Mouse (Mus musculus): ENCODE measurements at regions not wholly inside any gene's neighbourhood (a gene's known extent, or its start where the extent isn't known, plus 50 kb on each side); places are given as distances from the start of the nearest gene placed in this dataset.

- Histone ChIP-seq H3K4me2 (replicated peaks; ENCODE audit: low read depth, low read length) (no peak overlapping the region), H3K27me3 (ENCODE audit: insufficient read depth, low read length) (no peaks in the 10 kb centered on the region), H3K4me1 (ENCODE audit: insufficient read depth, low read length) (peaks cover 21% of the 10 kb centered on the region; the same call in 1 of the 2 replicates), H3K4me3 (ENCODE audit: low read length) (no peak overlapping the region), H3K9ac (replicated peaks; ENCODE audit: low read length) (no peak overlapping the region), H3K36me3 (ENCODE audit: insufficient read depth, low read length) (no peaks in the 10 kb centered on the region), H3K27ac (ENCODE audit: low read length) (no peak overlapping the region), H3K9me3 (ENCODE audit: low read length) (no peaks in the 10 kb centered on the region)
- WGBS = 44% methylated on average over 12 of the region's 12 CpGs
- no peak for ATAC-seq (ENCODE audit: low FRiP score, low TSS enrichment)
Measured at GRCm38 (mm10) chr7:130008591-130009418, 417.1 kb downstream of the Wdr11 start.

- H3K4me1 ChIP-seq (ENCODE audit: insufficient read depth, low read length) = peaks cover 24% of the 10 kb centered on the region; the same call in 1 of the 2 replicates
- no peaks in the 10 kb centered on the region for H3K36me3 ChIP-seq (ENCODE audit: insufficient read depth, low read length)
- H3K4me2 ChIP-seq (replicated peaks; ENCODE audit: low read depth, low read length) = no peak overlapping the region
- no peak overlapping the region for H3K9ac ChIP-seq (replicated peaks; ENCODE audit: low read length)
- H3K4me3 ChIP-seq (ENCODE audit: low read length) = no peak overlapping the region
- ATAC-seq (ENCODE audit: low FRiP score, low TSS enrichment) = no peak
- no peaks in the 10 kb centered on the region for H3K27me3 ChIP-seq (ENCODE audit: insufficient read depth, low read length)
- no peak overlapping the region for H3K27ac ChIP-seq (ENCODE audit: low read length)
- H3K9me3 ChIP-seq (ENCODE audit: low read length) = no peaks in the 10 kb centered on the region
- 64% methylated on average over 8 of the region's 8 CpGs for WGBS
Measured at GRCm38 (mm10) chr7:130012067-130012466, 420.4 kb downstream of the Wdr11 start.

GRCm38 (mm10) chr7:130013109-130013508, 421.4 kb downstream of the Wdr11 start:
- 87% methylated on average over 6 of the region's 6 CpGs for WGBS
- no peak for ATAC-seq (ENCODE audit: low FRiP score, low TSS enrichment)
- Histone ChIP-seq H3K9me3 (ENCODE audit: low read length) (no peaks in the 10 kb centered on the region), H3K4me3 (ENCODE audit: low read length) (no peak overlapping the region), H3K9ac (replicated peaks; ENCODE audit: low read length) (no peak overlapping the region), H3K4me2 (replicated peaks; ENCODE audit: low read depth, low read length) (no peak overlapping the region), H3K27ac (ENCODE audit: low read length) (no peak overlapping the region), H3K27me3 (ENCODE audit: insufficient read depth, low read length) (no peaks in the 10 kb centered on the region), H3K4me1 (ENCODE audit: insufficient read depth, low read length) (peaks cover 24% of the 10 kb centered on the region; the same call in 1 of the 2 replicates), H3K36me3 (ENCODE audit: insufficient read depth, low read length) (no peaks in the 10 kb centered on the region)

GRCm38 (mm10) chr7:130014609-130015008, 422.9 kb downstream of the Wdr11 start:
- WGBS = 64% methylated on average over 10 of the region's 10 CpGs
- H3K27me3 ChIP-seq (ENCODE audit: insufficient read depth, low read length) = no peaks in the 10 kb centered on the region
- no peaks in the 10 kb centered on the region for H3K9me3 ChIP-seq (ENCODE audit: low read length)
- no peak overlapping the region for H3K27ac ChIP-seq (ENCODE audit: low read length)
- peaks cover 31% of the 10 kb centered on the region; the same call in 1 of the 2 replicates for H3K4me1 ChIP-seq (ENCODE audit: insufficient read depth, low read length)
- no peaks in the 10 kb centered on the region for H3K36me3 ChIP-seq (ENCODE audit: insufficient read depth, low read length)
- no peak overlapping the region for H3K4me3 ChIP-seq (ENCODE audit: low read length)
- ATAC-seq (ENCODE audit: low FRiP score, low TSS enrichment) = no peak
- H3K9ac ChIP-seq (replicated peaks; ENCODE audit: low read length) = no peak overlapping the region
- H3K4me2 ChIP-seq (replicated peaks; ENCODE audit: low read depth, low read length) = no peak overlapping the region

- Histone ChIP-seq H3K9ac (replicated peaks; ENCODE audit: low read length) (no peak overlapping the region), H3K9me3 (ENCODE audit: low read length) (no peaks in the 10 kb centered on the region), H3K36me3 (ENCODE audit: insufficient read depth, low read length) (no peaks in the 10 kb centered on the region), H3K27me3 (ENCODE audit: insufficient read depth, low read length) (no peaks in the 10 kb centered on the region), H3K4me1 (ENCODE audit: insufficient read depth, low read length) (peaks cover 31% of the 10 kb centered on the region; the same call in 1 of the 2 replicates), H3K27ac (ENCODE audit: low read length) (peak overlapping the region; percentile 19; the same call in 1 of the 2 replicates), H3K4me2 (replicated peaks; ENCODE audit: low read depth, low read length) (no peak overlapping the region), H3K4me3 (ENCODE audit: low read length) (no peak overlapping the region)
- no peak for ATAC-seq (ENCODE audit: low FRiP score, low TSS enrichment)
- WGBS = 36% methylated on average over 5 of the region's 5 CpGs
Measured at GRCm38 (mm10) chr7:130015375-130016014, 423.8 kb downstream of the Wdr11 start.

GRCm38 (mm10) chr7:130016015-130016874, 424.6 kb downstream of the Wdr11 start:
- Histone ChIP-seq H3K27me3 (ENCODE audit: insufficient read depth, low read length) (no peaks in the 10 kb centered on the region), H3K27ac (ENCODE audit: low read length) (peak overlapping the region; percentile 19; the same call in 1 of the 2 replicates), H3K9me3 (ENCODE audit: low read length) (no peaks in the 10 kb centered on the region), H3K36me3 (ENCODE audit: insufficient read depth, low read length) (no peaks in the 10 kb centered on the region), H3K4me1 (ENCODE audit: insufficient read depth, low read length) (peaks cover 29% of the 10 kb centered on the region; the same call in 1 of the 2 replicates), H3K4me2 (replicated peaks; ENCODE audit: low read depth, low read length) (no peak overlapping the region), H3K9ac (replicated peaks; ENCODE audit: low read length) (no peak overlapping the region), H3K4me3 (ENCODE audit: low read length) (no peak overlapping the region)
- 0 out of 2 replicates have a peak, but pooled peaks have one; percentile 42 for ATAC-seq (ENCODE audit: low FRiP score, low TSS enrichment)
- 57% methylated on average over 17 of the region's 17 CpGs for WGBS

- Histone ChIP-seq H3K9me3 (ENCODE audit: low read length) (no peaks in the 10 kb centered on the region), H3K27me3 (ENCODE audit: insufficient read depth, low read length) (no peaks in the 10 kb centered on the region), H3K27ac (ENCODE audit: low read length) (no peak overlapping the region), H3K4me2 (replicated peaks; ENCODE audit: low read depth, low read length) (no peak overlapping the region), H3K36me3 (ENCODE audit: insufficient read depth, low read length) (no peaks in the 10 kb centered on the region), H3K4me3 (ENCODE audit: low read length) (no peak overlapping the region), H3K9ac (replicated peaks; ENCODE audit: low read length) (no peak overlapping the region), H3K4me1 (ENCODE audit: insufficient read depth, low read length) (peaks cover 22% of the 10 kb centered on the region; the same call in 1 of the 2 replicates)
- no peak for ATAC-seq (ENCODE audit: low FRiP score, low TSS enrichment)
- WGBS = 17% methylated on average over 4 of the region's 4 CpGs
Measured at GRCm38 (mm10) chr7:130018891-130019290, 427.2 kb downstream of the Wdr11 start.

- Histone ChIP-seq H3K27me3 (ENCODE audit: insufficient read depth, low read length) (no peaks in the 10 kb centered on the region), H3K27ac (ENCODE audit: low read length) (no peak overlapping the region)
Measured at GRCm38 (mm10) chr7:130028945-130029344, 437.3 kb downstream of the Wdr11 start.

GRCm38 (mm10) chr7:130030711-130031110, 439.0 kb downstream of the Wdr11 start:
- no peak for ATAC-seq (ENCODE audit: low FRiP score, low TSS enrichment)
- H3K27ac ChIP-seq (ENCODE audit: low read length) = no peak overlapping the region
- H3K36me3 ChIP-seq (ENCODE audit: insufficient read depth, low read length) = no peaks in the 10 kb centered on the region
- H3K9ac ChIP-seq (replicated peaks; ENCODE audit: low read length) = no peak overlapping the region
- H3K4me2 ChIP-seq (replicated peaks; ENCODE audit: low read depth, low read length) = no peak overlapping the region
- WGBS = 88% methylated on average over 4 of the region's 4 CpGs
- H3K4me3 ChIP-seq (ENCODE audit: low read length) = no peak overlapping the region
- H3K4me1 ChIP-seq (ENCODE audit: insufficient read depth, low read length) = no peaks in the 10 kb centered on the region
- no peaks in the 10 kb centered on the region for H3K27me3 ChIP-seq (ENCODE audit: insufficient read depth, low read length)
- H3K9me3 ChIP-seq (ENCODE audit: low read length) = no peaks in the 10 kb centered on the region

More at GRCm38 (mm10) chr7:130028945-130029344, 437.3 kb downstream of the Wdr11 start:
- no peaks in the 10 kb centered on the region for H3K36me3 ChIP-seq (ENCODE audit: insufficient read depth, low read length)
- H3K9ac ChIP-seq (replicated peaks; ENCODE audit: low read length) = no peak overlapping the region
- H3K4me1 ChIP-seq (ENCODE audit: insufficient read depth, low read length) = no peaks in the 10 kb centered on the region
- no peak overlapping the region for H3K4me3 ChIP-seq (ENCODE audit: low read length)
- ATAC-seq (ENCODE audit: low FRiP score, low TSS enrichment) = no peak
- no peaks in the 10 kb centered on the region for H3K9me3 ChIP-seq (ENCODE audit: low read length)
- H3K4me2 ChIP-seq (replicated peaks; ENCODE audit: low read depth, low read length) = no peak overlapping the region

All from kidney, embryonic 16.5 days (tissue).